Mouse (Mus musculus) heart, adult 10 weeks (tissue): ENCODE data around the gene Krt12. TPM values are rescaled to one million over a fixed set of nuclear protein-coding genes. Genes with fewer than 3 reads are reported as not detected.

Experiments used
- polyA plus RNA-seq: library from polyadenylated mRNA; stranded (reverse); fragments of 350-450 nt; fragmentation: Illumina TruSeq; extraction: RNeasy Lipid Tissue Mini Kit (QIAGEN cat#74804); gene quantifications from one replicate; pipeline ENCODE4 v1.2.3, GENCODE M21; 2014; ENCODE audit warnings: low read depth, low replicate concordance

Krt12 gene
- not detected for polyA plus RNA-seq

DNA sequence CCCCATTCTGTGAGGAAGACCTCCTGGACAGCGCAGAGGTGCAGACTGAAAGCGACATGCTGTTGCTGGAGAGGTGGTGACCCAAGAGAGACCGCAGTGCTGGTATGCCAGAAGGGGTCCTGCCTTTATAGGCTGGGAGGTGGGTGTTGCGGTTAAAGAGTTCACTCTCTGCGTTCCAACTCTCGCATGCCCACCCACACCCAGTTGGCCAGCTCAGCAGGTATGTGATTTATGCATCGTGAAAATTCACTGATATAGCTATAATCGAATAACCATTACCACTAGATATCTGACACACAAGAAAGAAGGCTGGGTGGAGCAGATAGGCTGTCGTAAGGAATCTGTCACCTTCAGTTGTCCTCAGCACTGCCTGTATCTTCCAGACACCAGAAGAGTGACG, at the start of gene Krt12:
TSS of gene Krt12 (minus strand) at position 101 of the 400 bp plus-strand sequence.

DNA sequence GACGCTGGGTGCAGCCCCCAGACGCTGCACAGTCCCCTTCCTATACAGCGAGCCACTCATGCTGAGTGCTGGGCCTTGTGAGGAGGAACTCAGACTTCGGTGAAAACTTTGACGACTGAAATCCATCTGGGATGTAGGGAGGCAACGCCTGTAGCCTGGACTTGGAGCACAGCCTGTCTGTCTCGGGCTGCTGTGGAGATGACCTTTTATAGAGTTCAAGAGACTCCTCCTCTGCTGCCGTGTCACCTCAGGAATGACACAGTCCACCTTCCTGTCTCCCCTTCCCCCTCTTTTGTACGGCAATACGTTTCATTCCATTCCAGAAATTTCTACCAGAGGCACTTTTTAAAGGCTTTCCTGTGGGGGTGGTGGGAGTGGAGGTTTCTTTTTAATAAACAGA, 15.9 kb upstream of the Krt12 start, which contains the start of gene Krt20:
TSS of gene Krt20 (minus strand) at position 179 of the 400 bp plus-strand sequence.

DNA sequence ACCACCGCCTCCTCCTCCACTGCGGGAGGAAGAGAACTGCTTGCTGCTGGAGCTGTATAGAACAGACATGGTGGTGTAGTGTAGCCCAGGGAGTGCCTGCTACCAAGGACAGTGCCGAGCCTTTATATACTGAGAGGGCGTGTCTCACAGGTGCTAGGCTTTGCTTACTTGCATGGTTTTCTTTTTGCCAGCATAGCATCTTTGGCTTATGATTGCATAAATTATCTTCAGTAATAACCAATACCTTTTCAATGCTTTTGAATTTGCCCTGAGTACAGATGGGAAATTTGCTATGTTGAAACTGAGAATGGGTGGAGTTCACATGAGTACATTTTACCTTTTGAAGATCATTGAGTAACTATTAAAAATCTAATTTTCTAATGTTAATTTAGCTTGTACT, 32.8 kb downstream of the Krt12 start, which contains the start of gene Krt10:
TSS of gene Krt10 (minus strand) at position 101 of the 400 bp plus-strand sequence.

DNA sequence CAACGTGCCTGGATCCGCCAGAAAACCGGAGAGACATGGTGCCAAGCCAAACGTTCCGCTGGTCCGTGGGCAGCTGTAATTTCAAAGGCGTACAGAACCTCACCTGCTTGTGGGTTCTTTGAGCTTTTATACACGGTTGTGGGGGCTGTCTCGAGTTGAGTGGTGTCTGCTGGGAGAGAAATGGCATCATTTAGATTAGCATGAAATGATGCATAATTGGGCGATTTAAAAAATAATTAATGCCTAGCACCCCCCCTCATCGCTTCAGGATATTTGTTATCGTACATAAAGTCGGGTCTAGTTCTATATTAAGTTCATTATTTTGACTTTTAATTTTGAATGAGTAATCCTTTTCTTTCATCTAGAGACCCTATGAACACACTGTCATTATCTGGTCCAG, 47.3 kb downstream of the Krt12 start, which contains the start of gene Krt28:
TSS of gene Krt28 (minus strand) at position 101 of the 400 bp plus-strand sequence.

Other genes starting within 250 kb of the Krt12 start
- 75.9 TPM for gene Smarce1, start 191.2 kb downstream of the Krt12 start, polyA plus RNA-seq
- gene Krt222, start 178.2 kb downstream of the Krt12 start, polyA plus RNA-seq: 20.8 TPM
- gene Krt24, start 137.0 kb downstream of the Krt12 start, polyA plus RNA-seq: not detected
- not detected for gene Krt25, start 99.3 kb downstream of the Krt12 start, polyA plus RNA-seq
- gene Krt26, start 84.3 kb downstream of the Krt12 start, polyA plus RNA-seq: not detected
- not detected for gene Krt27, start 71.2 kb downstream of the Krt12 start, polyA plus RNA-seq
- gene Krt28, start 47.4 kb downstream of the Krt12 start, polyA plus RNA-seq: not detected
- gene Krt10, start 32.9 kb downstream of the Krt12 start, polyA plus RNA-seq: 4.5 TPM
- gene Krt20, start 15.9 kb upstream of the Krt12 start, polyA plus RNA-seq: 0.31 TPM
- not detected for gene Krt23, start 70.9 kb upstream of the Krt12 start, polyA plus RNA-seq
- gene Krt39, start 99.1 kb upstream of the Krt12 start, polyA plus RNA-seq: not detected
- not detected for gene Krt40, start 120.9 kb upstream of the Krt12 start, polyA plus RNA-seq
- not detected for gene Krtap3-3, start 128.6 kb upstream of the Krt12 start, polyA plus RNA-seq
- not detected for gene Krtap3-2, start 134.6 kb upstream of the Krt12 start, polyA plus RNA-seq
- gene Gm11939, start 137.2 kb upstream of the Krt12 start, polyA plus RNA-seq: not detected
- gene Krtap3-1, start 144.4 kb upstream of the Krt12 start, polyA plus RNA-seq: not detected
- gene Krtap1-5, start 158.8 kb upstream of the Krt12 start, polyA plus RNA-seq: not detected
- gene Krtap1-4, start 161.4 kb upstream of the Krt12 start, polyA plus RNA-seq: not detected
- not detected for gene Krtap1-3, start 169.1 kb upstream of the Krt12 start, polyA plus RNA-seq
- not detected for gene Krtap9-3, start 175.8 kb upstream of the Krt12 start, polyA plus RNA-seq
- not detected for gene Gm11938, start 181.0 kb upstream of the Krt12 start, polyA plus RNA-seq
- gene Gm11937, start 187.9 kb upstream of the Krt12 start, polyA plus RNA-seq: not detected
- gene Krtap2-4, start 192.6 kb upstream of the Krt12 start, polyA plus RNA-seq: not detected
- not detected for gene Gm11562, start 198.2 kb upstream of the Krt12 start, polyA plus RNA-seq
- gene Krtap4-1, start 206.0 kb upstream of the Krt12 start, polyA plus RNA-seq: not detected
- not detected for gene Krtap4-2, start 212.8 kb upstream of the Krt12 start, polyA plus RNA-seq
- gene Krtap4-7, start 221.8 kb upstream of the Krt12 start, polyA plus RNA-seq: not detected
- gene Gm11555, start 228.0 kb upstream of the Krt12 start, polyA plus RNA-seq: not detected
- not detected for gene Gm11563, start 236.7 kb upstream of the Krt12 start, polyA plus RNA-seq
- gene Krtap4-6, start 243.7 kb upstream of the Krt12 start, polyA plus RNA-seq: not detected